Mouse (Mus musculus): ENCODE measurements around the gene Gm20388.
"Not testable (repeated sequence)": the region's sequence is repeated elsewhere in the genome, so short reads cannot be mapped to it uniquely, and the experiment has no call there.

Gene Gm20388

GRCm38 (mm10) chr8:123066101-123066683 lies 3155.6 kb downstream of the Gm20388 start:
- DNase-seq = no peak

- DNase-seq = peak; percentile 27 to 49
These were observed 3160.5 kb downstream of the Gm20388 start for GRCm38 (mm10) chr8:123071176-123071575.

- no peak for DNase-seq
These were observed 3166.6 kb downstream of the Gm20388 start for GRCm38 (mm10) chr8:123077213-123077612.

- no peak for DNase-seq
These were observed 3172.4 kb downstream of the Gm20388 start for GRCm38 (mm10) chr8:123082993-123083392.

GRCm38 (mm10) chr8:123083610-123084009 lies 3173.0 kb downstream of the Gm20388 start:
- no peak for DNase-seq

GRCm38 (mm10) chr8:123087289-123087688 lies 3176.6 kb downstream of the Gm20388 start:
- no peak for DNase-seq

- DNase-seq = no peak
These were observed 3186.6 kb downstream of the Gm20388 start for GRCm38 (mm10) chr8:123097216-123097615.

- peak in 1 of 2 experiments; percentile 32 for DNase-seq
These were observed 3187.3 kb downstream of the Gm20388 start for GRCm38 (mm10) chr8:123097786-123098584.

GRCm38 (mm10) chr8:123100288-123100687 lies 3189.6 kb downstream of the Gm20388 start:
- DNase-seq = no peak

- DNase-seq = no peak
These were observed 3190.6 kb downstream of the Gm20388 start for GRCm38 (mm10) chr8:123101244-123101643.

- DNase-seq = peak; percentile 98
These were observed 3191.4 kb downstream of the Gm20388 start, which contains the start of gene Rpl13 for GRCm38 (mm10) chr8:123101735-123102685. Gene Rpl13, plus strand, starts transcription at chr8:123102350.

- not testable (repeated sequence) for DNase-seq
These were observed 3192.2 kb downstream of the Gm20388 start for GRCm38 (mm10) chr8:123102855-123103254.

GRCm38 (mm10) chr8:123103285-123103684 lies 3192.6 kb downstream of the Gm20388 start:
- DNase-seq = no peak

- DNase-seq = no peak
These were observed 3193.6 kb downstream of the Gm20388 start for GRCm38 (mm10) chr8:123104046-123104767.

- no peak for DNase-seq
These were observed 3195.1 kb downstream of the Gm20388 start for GRCm38 (mm10) chr8:123105553-123106326.

- peak in 1 of 2 experiments; percentile 34 for DNase-seq
These were observed 3195.9 kb downstream of the Gm20388 start for GRCm38 (mm10) chr8:123106531-123106930.

GRCm38 (mm10) chr8:123108010-123108409 lies 3197.4 kb downstream of the Gm20388 start:
- no peak for DNase-seq

- no peak for DNase-seq
These were observed 3198.3 kb downstream of the Gm20388 start for GRCm38 (mm10) chr8:123108953-123109352.

- DNase-seq = peak; percentile 49 to 73
These were observed 3200.0 kb downstream of the Gm20388 start for GRCm38 (mm10) chr8:123110649-123111048.

GRCm38 (mm10) chr8:123112892-123113291 lies 3202.3 kb downstream of the Gm20388 start:
- no peak for DNase-seq

- DNase-seq = no peak
These were observed 3203.3 kb downstream of the Gm20388 start for GRCm38 (mm10) chr8:123113908-123114469.
